Mouse (Mus musculus) kidney, embryonic 14.5 days (tissue): ENCODE measurements at regions not wholly inside any gene's neighbourhood (a gene's known extent, or its start where the extent isn't known, plus 50 kb on each side); places are given as distances from the start of the nearest gene placed in this dataset.
A peak's percentile ranks its signal among the peaks of the same experiment; 100 is the strongest.

Experiments used
- ATAC-seq: fragments of 200-750 bp; cut with Nextera tagmentation; 2 replicates; pipeline ENCODE4 v1.8.0; 2017; ENCODE audit warnings: moderate number of reproducible peaks, mild to moderate bottlenecking, moderate TSS enrichment, moderate library complexity; ENCODE audit not compliant: low FRiP score, low TSS enrichment
- H3K27ac ChIP-seq: fragments of 300-500 bp; sonication (generic); 2 replicates; pipeline ENCODE4 v1.5.1; 2014; ENCODE audit warnings: low read depth, mild to moderate bottlenecking, low read length, moderate library complexity, mixed read lengths
- H3K27me3 ChIP-seq: fragments of 300-500 bp; sonication (generic); 2 replicates; pipeline ENCODE4 v1.6.1; 2014; ENCODE audit warnings: mild to moderate bottlenecking, low read length; ENCODE audit not compliant: control insufficient read depth, insufficient read depth
- H3K36me3 ChIP-seq: fragments of 300-500 bp; sonication (generic); 2 replicates; pipeline ENCODE4 v1.6.1; 2014; ENCODE audit warnings: low read length, mixed read lengths; ENCODE audit not compliant: control insufficient read depth, insufficient read depth
- H3K4me1 ChIP-seq: fragments of 300-500 bp; sonication (generic); 2 replicates; pipeline ENCODE4 v1.6.1; 2014; ENCODE audit warnings: low read length, mixed read lengths; ENCODE audit not compliant: control insufficient read depth, insufficient read depth
- H3K4me2 ChIP-seq: fragments of 300-500 bp; sonication (generic); replicated peaks from 2 replicates; pipeline ENCODE4 v1.6.1; 2014; ENCODE audit warnings: low read depth, mild to moderate bottlenecking, low read length
- H3K4me3 ChIP-seq: fragments of 300-500 bp; sonication (generic); 2 replicates; pipeline ENCODE4 v1.5.1; 2014; ENCODE audit warnings: mild to moderate bottlenecking, low read length
- H3K9ac ChIP-seq: fragments of 300-500 bp; sonication (generic); 2 replicates; pipeline ENCODE4 v1.6.1; 2014; ENCODE audit warnings: low read depth, mild to moderate bottlenecking, low read length, moderate library complexity
- H3K9me3 ChIP-seq: fragments of 300-500 bp; sonication (generic); 2 replicates; pipeline ENCODE4 v1.6.1; 2016; ENCODE audit warnings: low read length; ENCODE audit not compliant: control insufficient read depth
- WGBS: fragments of 180-500 bp; shearing (Covaris S2); extraction: QIAGEN DNeasy Blood & Tissue Kit; methylation state at CpG from one replicate; pipeline ENCODE4 v1.1.7; 2014; 5-methylcytosine and 5-hydroxymethylcytosine counted together

DNA sequence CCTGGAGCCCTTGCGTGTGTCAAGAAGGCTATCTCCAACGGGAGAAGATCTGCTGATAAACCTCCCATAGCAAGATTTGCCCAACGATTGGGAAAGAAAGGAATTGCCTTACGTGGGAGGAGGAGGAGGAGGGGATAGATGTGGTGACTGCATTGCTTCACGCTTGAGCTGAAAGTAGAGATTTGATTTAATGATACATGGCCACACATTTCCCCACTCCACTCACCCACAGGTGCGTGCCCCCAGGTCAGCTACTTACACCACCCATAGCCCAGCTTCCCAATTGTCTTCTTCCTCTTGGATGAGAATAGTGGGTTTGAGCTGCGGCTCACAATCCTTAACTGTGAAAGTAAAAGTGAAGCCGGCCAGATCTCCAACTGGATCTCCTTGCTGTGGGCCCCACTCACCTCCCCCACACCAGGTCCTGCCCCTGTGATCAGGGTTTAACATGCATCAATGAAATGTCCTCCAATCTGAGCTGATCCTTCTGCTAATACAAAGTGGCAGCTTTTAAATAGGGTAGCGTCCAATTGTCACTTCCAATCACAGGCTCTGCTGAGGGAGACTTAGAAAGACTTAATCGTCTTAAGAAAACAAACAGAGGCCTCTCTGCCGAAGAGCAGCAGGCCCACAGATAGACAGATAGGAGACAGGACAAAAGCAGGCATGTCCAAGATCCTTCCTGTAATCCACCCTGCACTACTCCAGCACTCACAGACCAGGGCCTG lies 281.8 kb upstream of the Prox1 start:
- no peak for ATAC-seq
- H3K9ac ChIP-seq: no peak overlapping the region
- no peaks in the 10 kb centered on the region for H3K9me3 ChIP-seq
- no peak overlapping the region for H3K27ac ChIP-seq
- 45% methylated on average over 11 of the region's 11 CpGs for WGBS
- no peaks in the 10 kb centered on the region for H3K4me1 ChIP-seq
- H3K4me2 ChIP-seq: no peak overlapping the region
- no peaks in the 10 kb centered on the region for H3K36me3 ChIP-seq
- H3K4me3 ChIP-seq: no peak overlapping the region
- H3K27me3 ChIP-seq: peaks cover 5% of the 10 kb centered on the region; the same call in 1 of the 2 replicates

DNA sequence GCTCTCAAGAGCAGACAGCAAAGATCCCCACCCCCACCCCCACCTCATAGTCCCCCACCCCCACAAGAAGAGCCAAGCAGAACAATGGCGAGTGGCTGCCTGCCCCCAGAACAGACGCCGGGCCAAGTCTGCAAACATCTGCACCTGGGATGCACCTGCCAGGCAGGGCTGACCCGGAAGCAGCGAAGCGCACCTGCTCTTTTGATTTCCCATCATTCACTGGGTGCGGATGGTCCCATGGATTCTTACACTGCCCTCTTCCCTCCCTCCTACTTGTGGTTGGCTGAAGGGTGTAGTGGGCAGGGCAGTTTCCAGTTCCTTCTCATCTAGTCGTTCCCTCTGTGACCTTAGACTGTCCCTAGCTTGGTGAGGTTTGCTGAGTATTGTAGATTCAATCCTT lies 277.7 kb upstream of the Prox1 start:
- H3K9me3 ChIP-seq: no peaks in the 10 kb centered on the region
- peaks cover 5% of the 10 kb centered on the region; the same call in 1 of the 2 replicates for H3K27me3 ChIP-seq
- WGBS: 12% methylated on average over 8 of the region's 8 CpGs
- no peaks in the 10 kb centered on the region for H3K4me1 ChIP-seq
- no peak for ATAC-seq
- H3K4me3 ChIP-seq: no peak overlapping the region
- no peak overlapping the region for H3K4me2 ChIP-seq
- no peak overlapping the region for H3K9ac ChIP-seq
- H3K36me3 ChIP-seq: no peaks in the 10 kb centered on the region
- no peak overlapping the region for H3K27ac ChIP-seq

DNA sequence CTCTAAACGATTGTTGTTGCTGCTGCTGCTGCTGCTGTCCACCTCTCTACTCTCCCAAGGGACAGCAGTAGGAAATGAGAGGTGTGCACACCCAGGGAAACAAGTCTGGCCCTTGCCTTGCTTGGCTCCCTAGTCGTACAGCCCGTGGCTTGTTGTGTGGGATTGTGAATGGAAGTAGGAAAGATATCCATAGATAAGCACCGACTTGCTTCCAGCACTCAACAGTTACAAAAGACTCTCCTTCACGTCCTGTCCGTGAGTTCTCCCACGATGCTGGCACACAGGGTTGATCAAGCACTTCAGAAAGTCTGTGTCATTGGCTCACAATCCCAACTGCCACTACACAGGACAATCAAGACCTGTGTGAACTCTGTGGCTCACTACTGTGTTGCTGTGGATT lies 276.7 kb upstream of the Prox1 start:
- 70% methylated on average over 7 of the region's 7 CpGs for WGBS
- ATAC-seq: no peak

DNA sequence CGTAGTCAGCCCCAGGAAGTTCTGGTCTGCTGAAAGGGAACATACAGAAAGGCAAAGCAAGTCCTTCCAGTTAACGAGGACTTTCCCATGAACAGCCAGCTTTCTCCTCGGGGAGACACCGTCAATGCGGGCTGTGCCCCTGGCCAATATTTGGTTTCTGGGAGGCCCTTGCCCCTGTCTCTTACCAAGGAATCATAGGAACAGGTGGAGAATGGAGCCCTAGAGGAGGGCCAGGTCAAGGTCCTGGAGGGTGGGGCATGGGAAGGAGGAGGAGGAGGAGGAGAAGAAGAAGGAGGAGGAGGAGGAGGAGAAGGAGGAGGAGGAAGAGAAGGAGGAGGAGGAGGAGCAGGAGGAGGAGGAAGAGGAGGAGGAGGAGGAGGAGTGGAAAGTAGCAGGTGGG lies 276.2 kb upstream of the Prox1 start:
- no peak for ATAC-seq
- H3K36me3 ChIP-seq: no peaks in the 10 kb centered on the region
- H3K4me1 ChIP-seq: no peaks in the 10 kb centered on the region
- no peak overlapping the region for H3K4me3 ChIP-seq
- no peak overlapping the region for H3K9ac ChIP-seq
- no peak overlapping the region for H3K27ac ChIP-seq
- 85% methylated on average over 5 of the region's 5 CpGs for WGBS
- H3K4me2 ChIP-seq: no peak overlapping the region
- H3K9me3 ChIP-seq: no peaks in the 10 kb centered on the region
- H3K27me3 ChIP-seq: peaks cover 5% of the 10 kb centered on the region; the same call in 1 of the 2 replicates

More for the DNA sequence above, 276.7 kb upstream of the Prox1 start:
- no peak overlapping the region for H3K4me3 ChIP-seq
- H3K9ac ChIP-seq: no peak overlapping the region
- H3K4me2 ChIP-seq: no peak overlapping the region
- peaks cover 5% of the 10 kb centered on the region; the same call in 1 of the 2 replicates for H3K27me3 ChIP-seq
- no peak overlapping the region for H3K27ac ChIP-seq
- no peaks in the 10 kb centered on the region for H3K36me3 ChIP-seq
- H3K4me1 ChIP-seq: no peaks in the 10 kb centered on the region
- no peaks in the 10 kb centered on the region for H3K9me3 ChIP-seq

DNA sequence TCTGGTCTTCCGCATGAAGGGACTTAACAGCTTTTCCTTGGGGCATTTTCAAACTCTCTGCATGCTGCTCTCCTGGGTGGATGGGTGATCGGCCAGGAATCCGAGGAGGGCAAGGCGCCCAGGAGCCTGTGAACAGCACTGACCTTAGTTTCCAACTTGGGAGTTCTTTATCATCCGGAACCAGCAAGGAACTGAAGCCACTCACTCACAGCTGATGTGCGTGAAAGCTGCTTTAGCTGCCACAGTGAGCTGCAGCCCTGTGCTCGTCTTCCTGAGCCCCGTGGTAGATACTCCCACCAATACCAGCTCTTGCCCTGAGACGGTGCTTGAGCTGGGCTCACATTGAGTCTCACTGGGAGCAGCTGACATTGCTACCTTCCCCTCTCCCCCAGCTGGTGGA lies 273.9 kb upstream of the Prox1 start:
- Histone ChIP-seq H3K27me3 (peaks cover 5% of the 10 kb centered on the region; the same call in 1 of the 2 replicates), H3K36me3 (no peaks in the 10 kb centered on the region), H3K9ac (no peak overlapping the region), H3K4me2 (no peak overlapping the region), H3K4me1 (no peaks in the 10 kb centered on the region), H3K4me3 (no peak overlapping the region), H3K27ac (no peak overlapping the region), H3K9me3 (no peaks in the 10 kb centered on the region)
- no peak for ATAC-seq
- 35% methylated on average over 9 of the region's 9 CpGs for WGBS

DNA sequence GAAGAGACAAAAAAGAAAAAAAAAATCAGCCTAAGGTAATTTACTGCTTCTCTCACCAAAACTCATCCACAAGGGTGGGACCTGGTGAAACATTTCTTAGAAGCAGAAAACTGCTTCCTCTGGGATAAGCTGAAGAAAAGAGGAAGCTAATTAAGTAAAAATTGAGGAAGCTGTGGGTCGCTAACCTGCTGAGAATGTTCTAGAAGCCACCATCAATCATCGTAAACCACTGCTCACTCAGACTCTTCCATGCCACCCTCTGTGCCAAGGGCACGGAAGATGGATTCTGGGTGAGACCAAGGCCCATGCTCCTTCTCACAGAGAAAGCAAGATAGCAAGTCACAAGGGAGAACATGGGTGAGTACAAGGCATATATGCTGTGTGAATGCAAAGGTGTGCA lies 272.7 kb upstream of the Prox1 start:
- Histone ChIP-seq H3K27me3 (peaks cover 5% of the 10 kb centered on the region; the same call in 1 of the 2 replicates), H3K4me1 (no peaks in the 10 kb centered on the region), H3K4me2 (no peak overlapping the region), H3K9me3 (no peaks in the 10 kb centered on the region), H3K9ac (no peak overlapping the region), H3K27ac (no peak overlapping the region), H3K36me3 (no peaks in the 10 kb centered on the region), H3K4me3 (no peak overlapping the region)
- ATAC-seq: no peak
- WGBS: 79% methylated on average over 3 of the region's 3 CpGs

DNA sequence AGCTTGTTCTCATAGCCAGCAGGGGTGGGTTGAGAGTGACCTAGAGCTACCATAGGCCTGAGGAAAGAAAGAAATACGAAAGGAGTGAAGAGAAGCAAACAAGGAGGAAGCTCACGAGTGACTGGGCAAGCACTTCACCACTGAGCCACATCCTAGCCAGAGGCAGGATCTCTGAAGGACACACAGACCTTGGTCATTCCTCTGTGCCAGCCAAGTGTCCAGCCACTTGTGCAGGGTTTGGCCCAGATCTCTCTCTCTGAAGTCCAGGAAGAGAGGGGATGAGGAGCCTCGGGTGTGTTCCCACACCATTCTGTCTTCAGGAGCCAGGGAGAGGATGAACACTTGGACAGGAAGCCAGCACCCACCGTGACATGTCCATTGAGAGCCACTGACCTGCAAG lies 271.7 kb upstream of the Prox1 start:
- ATAC-seq: no peak
- Histone ChIP-seq H3K27me3 (no peaks in the 10 kb centered on the region), H3K27ac (no peak overlapping the region), H3K9ac (no peak overlapping the region), H3K4me2 (no peak overlapping the region), H3K9me3 (no peaks in the 10 kb centered on the region), H3K36me3 (no peaks in the 10 kb centered on the region), H3K4me3 (no peak overlapping the region), H3K4me1 (no peaks in the 10 kb centered on the region)
- 82% methylated on average over 4 of the region's 4 CpGs for WGBS

DNA sequence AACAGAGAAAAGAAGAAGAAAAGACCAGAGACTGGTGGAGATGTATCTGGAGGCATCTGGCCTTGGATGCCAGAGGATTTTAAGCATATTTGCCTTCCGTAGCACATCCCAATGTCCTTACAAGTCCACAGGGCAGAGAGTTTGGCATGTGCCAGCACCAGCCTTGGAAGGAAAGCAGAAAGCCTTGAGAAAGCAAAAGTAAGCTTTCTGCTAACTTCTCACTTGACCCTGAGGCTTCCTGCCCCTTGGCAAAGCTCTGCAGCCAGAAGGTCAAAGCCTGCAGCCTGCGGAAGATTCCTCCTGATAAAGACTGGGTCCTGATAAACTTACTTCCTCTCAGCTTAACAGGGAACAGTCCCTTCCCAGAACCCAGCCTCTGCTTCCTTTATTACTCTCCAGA lies 268.3 kb upstream of the Prox1 start:
- no peaks in the 10 kb centered on the region for H3K4me1 ChIP-seq
- 77% methylated on average over 2 of the region's 2 CpGs for WGBS
- no peaks in the 10 kb centered on the region for H3K36me3 ChIP-seq
- no peak overlapping the region for H3K4me2 ChIP-seq
- no peak for ATAC-seq
- H3K4me3 ChIP-seq: no peak overlapping the region
- H3K9ac ChIP-seq: no peak overlapping the region
- H3K9me3 ChIP-seq: no peaks in the 10 kb centered on the region
- H3K27me3 ChIP-seq: no peaks in the 10 kb centered on the region
- H3K27ac ChIP-seq: no peak overlapping the region

DNA sequence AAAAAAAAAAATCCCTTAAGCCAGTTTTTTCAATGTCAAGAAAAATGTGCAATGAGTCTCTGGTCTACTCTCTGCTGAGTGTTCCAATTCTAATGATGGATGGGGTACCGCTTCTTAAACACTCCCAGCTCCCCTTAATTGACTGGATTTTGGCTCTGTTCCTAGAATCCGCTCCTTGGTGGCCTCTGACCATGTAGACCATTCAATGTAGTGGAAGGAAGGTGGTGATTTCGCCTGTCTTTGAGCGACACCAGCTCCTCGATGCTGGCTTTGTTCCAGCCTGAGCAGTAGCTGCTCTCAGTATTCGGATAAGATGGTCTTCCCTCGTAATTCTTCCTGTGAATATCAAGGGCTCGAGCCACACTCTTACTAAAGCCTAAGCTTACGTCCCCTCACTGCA lies 252.4 kb upstream of the Prox1 start:
- Histone ChIP-seq H3K4me3 (no peak overlapping the region), H3K27ac (no peak overlapping the region), H3K4me2 (no peak overlapping the region), H3K36me3 (no peaks in the 10 kb centered on the region), H3K27me3 (peaks cover 6% of the 10 kb centered on the region; the same call in 1 of the 2 replicates), H3K9ac (no peak overlapping the region), H3K9me3 (no peaks in the 10 kb centered on the region), H3K4me1 (no peaks in the 10 kb centered on the region)
- peak; percentile 77 for ATAC-seq
- 58% methylated on average over 9 of the region's 9 CpGs for WGBS
